Mouse (Mus musculus): ENCODE measurements around the gene Scimp. TPM values are rescaled to one million over a fixed set of nuclear protein-coding genes. Genes with fewer than 3 reads are reported as not detected.

Gene Scimp
- total RNA-seq, 2 experiments from 2014 or later, result not detected

DNA sequence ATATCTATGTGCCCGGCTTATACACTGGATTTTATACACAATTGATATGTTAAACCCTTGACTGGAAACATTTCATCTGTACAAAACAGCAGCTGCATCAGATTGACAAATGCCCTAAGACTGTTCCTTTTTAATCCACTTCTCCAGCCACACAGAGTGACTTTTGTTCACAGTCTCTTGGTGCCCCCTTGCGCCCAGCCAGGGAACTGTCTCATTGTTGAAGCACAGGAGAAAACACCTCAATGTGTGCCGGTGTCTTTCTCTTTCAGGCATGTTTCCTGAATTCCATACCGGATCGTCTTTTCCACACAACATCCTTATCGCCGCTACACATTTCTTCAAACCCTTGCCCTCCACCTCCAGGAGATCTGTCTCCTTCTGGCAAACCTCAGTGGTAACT is 56.7 kb downstream of the Scimp start:
- H3K4me3 ChIP-seq, result no peak overlapping the region
- DNase-seq (ENCODE audit: extremely low spot score in 1 of 2, low spot score in 2 of 2), result peak; percentile 73 to 82
- TF ChIP-seq CTCF (IDR thresholded peaks at IDR 0.05), result peak; percentile 92
- H3K27ac ChIP-seq, result no peak overlapping the region
- intact Hi-C loops (cut with DNase I), result loop anchor here (2.0 to 5.0 kb wide), 3 partner anchors 127 to 323 kb away; partner anchors contain the start of genes Arrb2 and Gltpd2

GRCm38 (mm10) chr11:70754958-70755357 is 57.4 kb downstream of the Scimp start:
- intact Hi-C loops (cut with DNase I), result loop anchor here (2.0 to 5.0 kb wide), 3 partner anchors 126 to 323 kb away; partner anchors contain the start of genes Arrb2 and Gltpd2
- Histone ChIP-seq H3K27ac (no peak overlapping the region), H3K4me3 (no peak overlapping the region)
- no peak; the same call in 1 of the 2 replicates for TF ChIP-seq CTCF (IDR thresholded peaks at IDR 0.05)
- DNase-seq (ENCODE audit: extremely low spot score in 1 of 2, low spot score in 2 of 2), result no peak

GRCm38 (mm10) chr11:70754476-70754875 is 57.9 kb downstream of the Scimp start:
- intact Hi-C loops (cut with DNase I), result loop anchor here (2.0 kb wide), 2 partner anchors 126 to 236 kb away; partner anchors contain the start of gene Gltpd2
- TF ChIP-seq CTCF (IDR thresholded peaks at IDR 0.05), result no peak
- DNase-seq (ENCODE audit: extremely low spot score in 1 of 2, low spot score in 2 of 2), result no peak
- Histone ChIP-seq H3K4me3 (no peak overlapping the region), H3K27ac (no peak overlapping the region)

GRCm38 (mm10) chr11:70753146-70753545 is 59.2 kb downstream of the Scimp start:
- intact Hi-C loops (cut with DNase I), result no loop called here
- no peak overlapping the region for H3K27ac ChIP-seq
- no peak for TF ChIP-seq CTCF (IDR thresholded peaks at IDR 0.05)
- DNase-seq (ENCODE audit: extremely low spot score in 1 of 2, low spot score in 2 of 2), result no peak
- no peak overlapping the region for H3K4me3 ChIP-seq

DNA sequence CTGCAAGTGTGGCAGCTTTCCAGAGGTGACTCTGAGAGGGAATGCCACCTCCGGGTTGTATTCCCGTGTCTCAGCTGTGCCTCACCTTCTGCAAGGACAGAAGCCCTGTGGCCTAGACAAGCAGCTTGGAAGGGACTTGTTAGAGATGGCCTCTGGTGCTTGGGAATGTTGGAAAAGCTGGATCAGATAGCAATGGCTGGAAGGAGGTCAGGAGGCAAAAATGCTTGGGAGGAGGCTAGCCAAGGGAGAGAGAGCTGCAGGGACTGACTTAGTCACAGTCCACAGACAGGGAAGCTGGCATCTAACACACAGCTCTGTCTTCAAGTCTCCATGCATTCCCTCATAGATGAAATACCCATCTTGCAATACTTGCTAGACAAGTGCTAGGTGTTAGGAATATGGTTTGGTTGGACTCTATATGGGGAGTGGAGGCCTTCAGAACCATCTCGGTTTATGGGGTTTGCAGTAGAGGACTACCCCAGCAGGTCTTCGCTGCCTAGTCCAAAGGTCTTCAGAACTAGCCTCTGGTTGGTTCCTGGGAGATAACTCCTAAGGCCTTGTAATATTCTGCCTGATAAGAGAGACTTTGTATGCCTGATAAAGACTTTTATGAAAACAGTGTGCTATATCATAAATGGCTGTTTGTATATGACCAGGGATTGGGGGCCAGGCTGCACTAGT is 59.9 kb downstream of the Scimp start:
- intact Hi-C loops (cut with DNase I), result no loop called here
- no peak for DNase-seq (ENCODE audit: extremely low spot score in 1 of 2, low spot score in 2 of 2)

GRCm38 (mm10) chr11:70747876-70748545 is 64.4 kb downstream of the Scimp start:
- intact Hi-C loops (cut with DNase I), result no loop called here
- no peak overlapping the region for H3K4me3 ChIP-seq
- no peak for TF ChIP-seq CTCF (IDR thresholded peaks at IDR 0.05)
- DNase-seq (ENCODE audit: extremely low spot score in 1 of 2, low spot score in 2 of 2), result no peak
- H3K27ac ChIP-seq, result no peak overlapping the region

More for the DNA sequence above, 59.9 kb downstream of the Scimp start:
- TF ChIP-seq CTCF (IDR thresholded peaks at IDR 0.05), result no peak
- Histone ChIP-seq H3K4me3 (no peak overlapping the region), H3K27ac (no peak overlapping the region)

- no peak overlapping the region for H3K27ac ChIP-seq
- no peak for DNase-seq (ENCODE audit: extremely low spot score in 1 of 2, low spot score in 2 of 2)
- H3K4me3 ChIP-seq, result no peak overlapping the region
- no peak for TF ChIP-seq CTCF (IDR thresholded peaks at IDR 0.05)
- intact Hi-C loops (cut with DNase I), result no loop called here
Observed at GRCm38 (mm10) chr11:70745636-70746035, 66.8 kb downstream of the Scimp start.

- TF ChIP-seq CTCF (IDR thresholded peaks at IDR 0.05), result no peak
- no peak overlapping the region for H3K27ac ChIP-seq
- no peak for DNase-seq (ENCODE audit: extremely low spot score in 1 of 2, low spot score in 2 of 2)
- H3K4me3 ChIP-seq, result no peak overlapping the region
- intact Hi-C loops (cut with DNase I), result no loop called here
Observed at GRCm38 (mm10) chr11:70742581-70743459, 69.6 kb downstream of the Scimp start.

DNA sequence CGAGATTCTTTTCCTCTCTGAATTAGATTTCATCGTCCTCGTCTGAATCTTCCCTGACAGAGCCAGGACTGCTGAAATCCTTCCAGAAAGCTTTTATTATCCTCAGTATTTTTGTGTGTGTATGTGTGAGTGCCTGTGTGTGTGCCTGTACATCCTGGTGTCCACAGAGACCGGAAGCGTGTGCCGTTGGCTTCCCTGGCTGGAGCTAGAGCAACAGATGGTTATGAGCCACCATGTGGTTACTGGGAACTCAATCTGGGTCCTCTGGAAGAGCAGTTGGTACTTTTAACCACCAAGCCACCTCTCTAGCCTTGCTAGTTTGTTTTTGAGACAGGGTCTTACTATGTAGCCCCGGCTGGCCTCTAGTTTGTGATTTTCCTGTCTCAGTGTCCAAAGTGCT is 70.3 kb downstream of the Scimp start:
- Histone ChIP-seq H3K4me3 (no peak overlapping the region), H3K27ac (no peak overlapping the region)
- no peak for DNase-seq (ENCODE audit: extremely low spot score in 1 of 2, low spot score in 2 of 2)
- intact Hi-C loops (cut with DNase I), result no loop called here
- no peak for TF ChIP-seq CTCF (IDR thresholded peaks at IDR 0.05)

DNA sequence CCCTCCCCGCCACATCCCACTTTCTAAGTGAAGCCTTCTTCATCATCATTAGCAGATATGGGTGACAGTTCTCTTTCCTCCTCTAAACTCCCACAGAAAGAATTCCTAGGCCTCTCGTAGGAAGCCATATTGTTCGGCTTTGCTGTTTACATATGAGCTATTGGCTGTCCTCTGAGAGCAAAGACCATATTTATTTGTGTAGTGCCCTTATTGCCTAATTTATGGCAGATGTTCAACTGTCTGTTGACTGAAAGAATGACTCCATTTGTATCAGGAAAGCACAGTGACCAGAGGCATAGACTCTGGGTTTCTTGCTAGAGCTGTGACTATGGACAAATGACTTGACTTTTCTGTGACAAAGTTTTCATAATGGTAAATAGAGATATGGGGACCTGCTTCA is 70.8 kb downstream of the Scimp start:
- H3K4me3 ChIP-seq, result no peak overlapping the region
- intact Hi-C loops (cut with DNase I), result no loop called here
- DNase-seq (ENCODE audit: extremely low spot score in 1 of 2, low spot score in 2 of 2), result no peak
- no peak for TF ChIP-seq CTCF (IDR thresholded peaks at IDR 0.05)
- no peak overlapping the region for H3K27ac ChIP-seq

Small RNAs within 50 kb of the gene (microRNA-seq; reads per million reads assigned to microRNA genes)
- 0 reads per million in 2 experiments for gene Gm22760

Other genes with a start within 250 kb of the Scimp start
- 100 to 1,000 TPM; 411 to 445 TPM for gene Mink1, start 249.7 kb downstream of the Scimp start, total RNA-seq (2021)
- gene 4930544D05Rik, start 196.7 kb downstream of the Scimp start, total RNA-seq (2021), result under 1 TPM; 0.61 TPM
- gene Chrne, start 193.4 kb downstream of the Scimp start, total RNA-seq (2021), result not detected
- gene Gp1ba, start 173.5 kb downstream of the Scimp start, total RNA-seq (2021), result not detected
- 10 to 100 TPM; 81.7 to 86.9 TPM for gene Rnf167, start 165.4 kb downstream of the Scimp start, total RNA-seq (2021)
- 100 to 1,000 TPM; 107 to 117 TPM for gene Slc25a11, start 165.1 kb downstream of the Scimp start, total RNA-seq (2021)
- gene Pfn1, start 157.9 kb downstream of the Scimp start, total RNA-seq (2021), result 100 to 1,000 TPM; 207 to 224 TPM
- gene Eno3, start 155.4 kb downstream of the Scimp start, total RNA-seq (2021), result 10 to 100 TPM in 1 of 2 experiments, 1 to 10 TPM in 1; 9.8 to 10.6 TPM
- 10 to 100 TPM; 52.2 to 56.7 TPM for gene Spag7, start 143.2 kb downstream of the Scimp start, total RNA-seq (2021)
- 100 to 1,000 TPM; 238 to 261 TPM for gene Camta2, start 124.5 kb downstream of the Scimp start, total RNA-seq (2021)
- gene Inca1, start 112.4 kb downstream of the Scimp start, total RNA-seq (2021), result 1 to 10 TPM; 1.8 to 3.0 TPM
- gene Kif1c, start 112.0 kb downstream of the Scimp start, total RNA-seq (2021), result 10 to 100 TPM; 58.1 to 60.7 TPM
- 10 to 100 TPM; 18.2 to 19.5 TPM for gene Zfp3, start 48.4 kb downstream of the Scimp start, total RNA-seq (2021)
- 100 to 1,000 TPM; 125 to 132 TPM for gene Rabep1, start 32.2 kb upstream of the Scimp start, total RNA-seq (2021)
- 10 to 100 TPM; 53.2 to 55.8 TPM for gene Nup88, start 157.4 kb upstream of the Scimp start, total RNA-seq (2021)
- 10 to 100 TPM; 34.0 to 40.5 TPM for gene Rpain, start 157.6 kb upstream of the Scimp start, total RNA-seq (2021)
- gene C1qbp, start 170.4 kb upstream of the Scimp start, total RNA-seq (2021), result 10 to 100 TPM; 83.8 to 93.9 TPM
- gene Dhx33, start 191.9 kb upstream of the Scimp start, total RNA-seq (2021), result 10 to 100 TPM; 27.6 to 34.1 TPM
- 10 to 100 TPM; 18.6 to 18.9 TPM for gene Mis12, start 207.0 kb upstream of the Scimp start, total RNA-seq (2021)
- gene Derl2, start 207.3 kb upstream of the Scimp start, total RNA-seq (2021), result 10 to 100 TPM; 22.2 to 24.5 TPM
- 100 to 1,000 TPM; 254 to 260 TPM for gene 6330403K07Rik, start 220.9 kb upstream of the Scimp start, total RNA-seq (2021)